Mouse (Mus musculus) gastrocnemius, postnatal 4 days (tissue): ENCODE data around the gene Dusp1. TPM values are rescaled to one million over a fixed set of nuclear protein-coding genes. Genes with fewer than 3 reads are reported as not detected.

Source experiments
- DNase-seq, 2 experiments: peaks; one replicate each; pipeline ENCODE4 v3.0.0; 2021 to 2022; ENCODE audit warnings: low spot score in 2 of 2, mixed read lengths in 2 of 2
- total RNA-seq, 2 experiments: library from RNA; stranded (reverse); gene quantifications; 2 replicates each; pipeline ENCODE4 v1.2.3; 2021

The Dusp1 gene
- total RNA-seq, 2 experiments from 2014 or later: 33.6 to 42.9 TPM

DNA sequence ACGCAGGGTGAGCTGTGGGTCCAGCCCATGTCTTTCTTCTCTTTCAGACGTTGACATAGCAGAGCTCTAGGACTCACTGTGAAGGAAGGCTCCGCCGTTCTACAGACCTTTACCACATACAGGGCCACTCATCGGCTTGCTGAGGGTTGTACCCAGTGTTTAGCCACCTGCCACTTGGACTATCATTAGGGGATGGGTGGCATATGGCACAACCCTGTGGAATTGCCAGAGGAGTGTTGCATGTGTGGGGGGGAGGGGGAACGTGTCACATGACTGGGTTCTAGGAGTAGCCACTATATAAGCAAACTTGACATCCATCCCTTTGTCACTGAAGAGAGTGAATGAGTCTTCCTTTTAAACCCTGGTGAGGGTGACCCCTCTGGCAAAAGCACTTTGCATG lies 1.5 kb upstream of the Dusp1 start:
- DNase-seq: no peak

DNA sequence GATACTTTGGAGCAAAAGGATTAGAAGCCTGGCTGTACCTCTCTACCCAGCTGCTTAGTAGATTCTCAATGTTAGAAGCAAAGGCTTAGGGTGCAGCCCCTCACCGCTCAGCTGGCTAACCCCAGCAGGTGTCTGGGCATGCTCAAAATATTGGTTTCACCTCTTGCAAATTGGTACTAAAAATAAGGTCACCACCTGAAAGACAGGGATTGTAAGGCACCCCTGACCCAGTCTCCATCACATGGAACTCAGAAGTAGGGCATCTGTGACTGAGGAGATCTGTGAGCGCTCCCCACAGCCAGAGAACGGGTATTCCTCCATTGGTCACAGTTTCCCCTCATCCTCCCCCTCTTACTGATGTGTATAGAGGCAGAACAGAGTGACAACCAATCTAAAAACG lies 364 bp upstream of the Dusp1 start:
- no peak for DNase-seq

DNA sequence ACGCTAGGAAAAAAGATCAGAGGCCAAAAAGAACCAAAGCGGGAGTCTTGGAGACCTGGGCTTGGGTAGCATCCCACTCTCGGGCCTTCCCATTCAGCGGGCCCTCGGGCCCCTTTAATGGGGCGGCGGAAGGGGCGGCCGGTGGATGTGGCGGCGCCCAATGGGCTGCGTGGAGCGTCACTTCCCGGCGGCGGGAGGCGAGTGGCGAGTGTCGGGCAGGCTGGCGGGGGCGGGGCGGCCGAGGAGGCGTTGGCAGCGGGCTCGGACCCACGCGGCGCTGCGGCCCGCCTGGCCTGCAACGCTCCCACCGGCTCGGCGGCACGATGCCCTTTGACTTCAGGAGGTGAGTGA lies 663 bp downstream of the Dusp1 start, which contains the start of gene Ergic1:
Gene Ergic1, plus strand, starts transcription at position 200 of the 351 bp plus-strand sequence.
- peak; percentile 90 to 94 for DNase-seq

DNA sequence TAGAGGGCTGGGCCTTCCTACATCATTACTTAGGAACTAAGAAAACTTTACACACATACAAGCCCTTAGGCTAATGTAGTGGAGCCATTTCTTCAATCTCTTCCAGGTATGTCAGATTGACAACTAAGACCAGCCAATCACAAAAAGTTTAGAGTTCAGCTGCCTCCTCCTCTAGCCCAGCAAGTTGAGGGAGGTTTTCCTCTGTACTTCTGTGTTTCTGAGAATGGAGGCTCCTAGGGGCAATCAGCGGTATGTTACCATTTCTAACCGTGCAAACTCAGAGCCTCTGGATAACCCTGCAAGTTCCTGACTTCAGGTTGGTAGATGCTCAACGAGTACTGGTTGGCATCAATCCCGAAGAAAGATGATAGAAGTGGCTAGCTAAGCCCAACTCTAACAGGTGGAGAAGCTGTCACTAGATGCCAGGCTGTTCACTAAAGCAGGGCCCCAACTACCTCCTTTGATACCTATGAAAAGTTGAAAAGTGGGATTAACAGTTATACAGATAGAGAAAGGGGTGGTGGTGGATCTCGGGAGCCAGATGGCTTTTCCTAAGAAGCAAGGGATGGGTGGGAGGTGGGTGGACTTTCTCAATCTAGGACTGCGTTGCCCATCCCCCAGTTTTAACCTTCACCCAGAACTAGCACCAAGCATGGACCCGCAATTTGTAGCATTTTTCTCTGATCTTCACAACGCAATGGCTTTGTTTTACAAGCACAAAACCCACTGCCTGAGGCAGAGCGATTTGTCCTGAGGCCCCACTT lies 1.2 kb downstream of the Dusp1 start:
- DNase-seq: no peak

DNA sequence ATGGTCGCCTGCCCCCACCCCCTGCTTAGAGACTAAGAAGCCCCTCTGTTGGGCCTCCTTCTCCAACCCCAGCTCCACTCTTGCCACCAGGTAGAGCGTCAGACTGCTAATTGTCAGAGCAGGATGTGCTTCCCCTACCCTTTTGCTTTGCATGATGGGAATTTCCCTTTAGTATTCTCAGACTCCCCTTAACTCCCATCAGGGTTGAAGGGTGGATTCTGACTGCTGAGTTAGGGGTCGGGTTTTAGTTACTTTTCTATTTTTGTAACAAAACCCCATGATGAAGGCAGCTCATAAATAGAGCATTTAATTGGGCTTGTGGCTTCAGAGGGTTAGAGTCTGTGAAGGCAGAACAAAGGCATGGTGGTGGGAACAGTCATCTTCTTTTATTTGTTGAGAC lies 8.9 kb downstream of the Dusp1 start:
- no peak for DNase-seq

DNA sequence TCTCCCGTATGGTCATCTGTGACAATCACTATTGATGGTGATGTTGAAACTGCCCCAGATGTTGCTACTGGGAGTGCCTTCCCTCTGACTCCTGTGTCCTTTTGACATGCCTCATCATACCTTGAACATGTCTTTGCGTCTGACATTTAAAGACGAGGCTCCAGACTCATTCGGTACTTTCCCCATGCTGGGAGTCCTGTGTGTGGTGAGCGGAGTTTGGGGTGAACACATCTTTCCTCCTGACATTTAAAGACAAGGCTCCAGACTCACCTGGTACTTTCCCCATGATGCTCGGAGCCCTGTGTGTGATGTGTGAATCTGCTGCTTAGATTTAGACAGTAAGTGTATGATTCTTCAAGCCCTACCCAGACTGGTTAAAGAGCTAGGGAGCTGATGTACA lies 10.8 kb downstream of the Dusp1 start:
- DNase-seq: no peak

DNA sequence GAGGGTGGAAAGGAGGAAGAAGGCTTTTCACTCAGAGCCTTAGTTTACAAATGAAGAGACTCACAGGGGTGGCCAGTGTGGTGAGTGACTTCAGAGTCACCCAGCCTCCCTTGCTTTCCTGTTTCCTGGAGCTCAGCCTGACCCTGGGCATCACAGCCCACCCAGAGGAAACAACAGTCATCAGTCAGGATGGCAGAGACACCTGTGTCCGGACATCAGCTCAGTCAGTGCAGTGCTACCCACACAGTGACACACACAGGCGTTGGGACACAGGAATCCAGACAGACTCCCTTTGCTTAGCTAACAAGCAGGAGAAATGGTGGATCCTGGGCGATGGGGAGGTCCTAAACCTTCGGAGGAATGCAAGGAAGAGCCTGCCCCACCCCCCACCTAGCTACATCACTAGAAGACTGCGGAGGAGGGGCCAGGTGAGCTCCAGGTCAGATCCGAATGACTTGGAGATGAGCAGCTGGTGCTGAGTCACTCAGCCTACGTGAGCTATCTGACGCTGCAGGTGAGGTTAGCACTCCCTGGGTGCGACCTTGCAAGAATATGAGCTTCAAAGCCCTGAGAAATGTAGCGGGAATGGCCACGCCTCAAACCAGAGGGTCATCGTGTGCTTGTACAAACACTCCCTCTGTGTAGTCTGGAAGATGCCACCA lies 12.6 kb downstream of the Dusp1 start:
- DNase-seq: no peak

DNA sequence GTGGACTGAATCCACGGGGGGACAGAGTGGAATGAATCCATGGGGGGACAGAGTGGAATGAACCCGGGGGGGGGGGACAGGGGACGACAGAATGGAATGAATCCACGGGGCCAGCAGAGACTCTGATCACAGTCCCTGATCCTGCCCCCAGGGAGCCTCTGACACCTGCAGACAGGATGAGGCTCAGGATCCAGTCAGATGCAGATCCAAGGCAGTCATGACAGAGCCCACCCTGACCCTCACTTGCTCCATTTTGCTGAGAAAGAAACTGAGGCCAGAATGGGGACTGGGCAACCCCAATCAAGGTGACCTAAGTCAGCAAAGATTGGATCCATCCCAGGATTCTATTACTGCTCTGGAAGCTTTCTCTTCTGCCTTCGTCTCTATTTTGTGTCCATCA lies 13.4 kb downstream of the Dusp1 start:
- DNase-seq: no peak

DNA sequence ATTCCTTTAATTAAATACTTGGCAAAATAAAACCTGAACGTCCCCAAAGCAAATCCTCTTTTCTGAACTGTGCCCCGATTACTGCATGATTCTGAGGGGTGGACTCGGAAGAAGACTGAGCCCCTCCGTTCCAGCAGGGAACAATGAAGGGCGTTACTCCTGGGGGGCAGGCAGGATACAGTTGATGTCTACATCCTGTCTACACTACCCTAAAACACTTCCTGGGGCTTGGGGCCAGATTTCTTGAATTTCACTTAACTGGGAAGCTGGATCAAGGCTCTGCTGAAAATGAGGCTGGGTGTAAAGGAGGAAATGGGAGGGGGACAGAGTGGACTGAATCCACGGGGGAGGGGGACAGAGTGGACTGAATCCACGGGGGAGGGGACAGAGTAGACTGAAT lies 14.2 kb downstream of the Dusp1 start:
- DNase-seq: peak in 1 of 2 experiments; percentile 61

DNA sequence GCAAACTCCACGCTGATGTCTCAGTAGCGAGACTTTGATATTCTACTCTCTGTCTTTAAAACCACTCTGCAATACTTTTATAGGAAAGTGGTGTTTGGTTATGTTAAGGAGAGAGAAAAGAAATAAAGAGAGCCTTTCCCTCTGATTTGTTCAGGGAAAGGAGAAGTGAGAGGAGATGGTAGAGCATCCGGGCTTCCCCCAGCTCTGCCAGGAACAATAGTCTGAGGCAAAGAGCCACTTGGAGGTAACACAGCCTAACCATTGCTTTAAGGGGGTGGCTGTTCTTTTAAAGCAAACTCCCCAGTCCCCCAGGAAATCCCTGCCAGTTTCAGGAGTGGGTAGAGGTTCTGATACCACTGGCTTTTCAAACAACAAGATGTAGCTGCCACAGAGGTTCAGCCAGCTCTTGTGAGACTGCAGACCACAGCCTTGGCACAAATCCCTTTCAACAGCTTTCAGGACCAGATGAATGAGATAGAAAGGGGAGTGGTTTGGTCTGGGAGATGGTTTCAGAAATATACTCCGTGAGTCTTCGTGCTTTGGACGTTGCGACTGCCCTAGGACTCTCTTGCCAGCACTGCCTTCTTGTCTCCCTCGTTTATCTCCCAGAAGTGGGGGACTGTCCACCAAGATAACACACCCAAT lies 17.5 kb downstream of the Dusp1 start:
- no peak for DNase-seq

DNA sequence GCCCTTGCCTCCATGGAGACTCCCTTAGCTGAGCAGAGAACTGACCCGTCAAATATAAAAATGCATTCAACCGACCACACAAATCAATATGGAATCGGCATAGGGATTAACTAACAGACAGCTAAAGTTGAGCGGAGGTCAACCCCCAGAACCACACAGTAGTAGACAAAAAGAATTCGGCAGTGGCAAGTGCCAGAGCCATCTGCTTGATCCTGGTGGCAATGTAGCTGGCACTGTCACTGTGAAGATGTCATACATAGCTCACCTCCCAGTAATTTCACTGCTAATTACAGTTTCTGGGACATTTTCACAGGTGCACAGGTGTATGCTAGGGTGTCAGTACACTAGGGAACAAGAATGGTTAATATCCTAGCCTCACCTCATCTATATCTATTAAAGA lies 21.8 kb downstream of the Dusp1 start:
- DNase-seq: no peak

DNA sequence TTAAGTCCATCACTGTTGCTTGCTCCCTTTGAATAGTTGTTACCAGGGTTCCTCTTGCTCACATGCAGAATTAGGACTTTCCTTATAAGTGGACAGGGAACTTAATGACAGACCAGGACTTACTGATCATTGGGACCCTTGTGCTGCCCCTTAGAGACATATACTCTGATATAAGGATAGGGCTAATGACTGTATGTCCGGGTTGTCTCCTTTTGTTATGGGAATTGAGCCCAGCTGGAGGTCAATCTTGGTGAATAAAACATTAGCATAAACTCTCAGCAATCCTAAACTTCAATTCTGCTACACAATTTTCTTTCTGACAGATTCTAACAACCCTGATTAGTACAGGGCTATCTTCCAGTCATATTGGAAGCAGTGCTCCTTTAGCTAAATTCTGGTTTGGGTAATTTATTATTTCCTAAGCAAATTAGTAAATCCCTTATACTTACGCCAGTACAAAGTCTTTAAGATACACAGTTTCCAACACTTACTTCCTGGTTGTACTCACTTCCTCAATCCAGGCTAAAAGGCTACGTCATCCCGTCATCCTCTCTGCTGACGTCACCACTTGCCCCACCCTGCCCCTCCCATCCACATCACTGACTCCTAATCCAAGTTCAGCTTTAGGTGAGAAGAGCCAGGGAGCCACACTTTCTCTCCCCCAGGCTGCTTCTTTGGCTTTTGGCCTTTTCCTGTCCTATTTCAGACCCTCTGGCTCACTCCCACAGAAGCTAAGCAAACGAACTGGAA lies 24.0 kb downstream of the Dusp1 start:
- no peak for DNase-seq

DNA sequence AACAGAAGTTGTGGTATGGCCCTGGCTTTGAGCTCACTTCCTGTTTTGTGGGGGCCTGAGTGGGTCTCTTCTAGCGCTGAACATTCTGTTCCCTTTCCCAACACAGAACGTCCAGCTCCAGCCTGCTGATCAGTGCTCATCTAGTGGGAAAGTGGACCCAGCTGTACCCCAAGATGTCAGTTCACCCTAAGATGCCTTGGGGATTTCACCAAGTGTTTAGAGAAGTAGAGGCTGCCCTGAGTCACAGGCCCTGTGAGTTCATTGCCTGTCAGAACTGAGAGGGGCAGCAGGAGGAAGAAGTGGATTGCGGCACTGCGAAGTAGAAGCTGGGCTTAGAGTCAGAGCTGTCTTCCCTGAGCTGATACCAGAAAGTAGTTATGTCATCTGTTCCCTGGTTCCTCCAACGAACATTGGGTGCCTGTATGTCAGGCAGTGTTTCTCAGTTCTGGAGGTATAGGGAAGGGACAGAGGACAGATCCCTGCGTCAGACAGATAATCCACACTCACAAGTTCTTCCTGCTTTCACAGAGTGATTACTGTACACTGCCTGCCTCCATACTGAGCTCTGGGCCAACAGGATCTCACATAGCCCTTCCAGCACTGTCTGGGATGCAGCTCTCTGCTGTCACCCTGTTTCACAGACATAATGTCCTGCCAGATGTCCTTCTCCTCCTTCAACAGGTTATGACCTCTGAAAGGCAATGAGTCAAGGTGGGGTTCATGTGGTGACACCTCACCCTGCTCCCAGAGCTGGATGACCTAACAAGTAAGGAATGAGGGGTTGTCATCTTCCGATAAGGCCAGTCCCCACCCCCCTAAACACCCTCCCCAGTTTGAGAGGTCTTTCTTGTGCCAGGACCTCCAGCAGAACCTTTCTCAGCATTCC lies 26.4 kb downstream of the Dusp1 start:
- DNase-seq: no peak

DNA sequence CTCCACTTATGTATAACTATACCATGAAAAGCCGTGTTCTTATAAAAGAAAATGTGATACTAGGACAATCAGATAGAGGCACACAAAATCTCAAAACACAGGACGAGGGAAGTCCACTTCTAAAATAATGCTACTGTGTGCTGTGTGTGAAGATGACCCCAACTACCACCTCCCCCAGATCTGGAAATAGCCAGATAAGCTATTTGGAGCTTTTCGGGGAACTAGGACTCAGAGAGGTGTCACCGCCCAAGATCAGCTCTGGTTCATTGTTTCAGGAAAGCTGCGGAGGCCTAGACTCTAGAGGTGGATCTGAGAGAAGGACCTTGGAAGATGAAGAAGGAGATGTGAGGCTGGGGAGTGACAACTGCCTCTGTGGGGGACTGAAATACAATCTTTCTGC lies 27.2 kb downstream of the Dusp1 start:
- DNase-seq: no peak

DNA sequence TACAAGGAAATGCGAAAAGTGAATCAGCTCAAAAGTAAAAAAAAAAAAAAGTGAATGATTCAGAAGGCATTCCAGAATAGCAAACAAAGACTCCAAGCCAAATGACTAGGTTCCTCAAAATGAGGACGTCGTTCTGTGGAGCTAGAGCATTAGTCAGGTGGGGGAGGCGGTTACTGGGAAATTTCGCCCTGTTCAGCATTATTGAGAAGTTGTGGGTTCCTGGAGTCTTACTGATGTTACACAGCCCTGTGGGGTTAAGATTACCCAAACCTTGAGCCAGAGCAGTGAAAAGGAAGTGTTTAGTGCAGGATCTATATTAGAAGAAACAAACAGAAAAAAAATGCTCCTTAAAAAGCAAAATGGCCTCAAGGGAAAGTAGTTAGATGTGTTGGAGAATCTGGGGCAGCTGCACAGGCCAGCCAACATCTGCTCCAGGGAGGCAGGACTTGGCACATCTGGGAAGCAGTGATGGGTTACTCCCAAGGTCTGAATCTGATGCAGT lies 28.0 kb downstream of the Dusp1 start:
- DNase-seq: no peak

DNA sequence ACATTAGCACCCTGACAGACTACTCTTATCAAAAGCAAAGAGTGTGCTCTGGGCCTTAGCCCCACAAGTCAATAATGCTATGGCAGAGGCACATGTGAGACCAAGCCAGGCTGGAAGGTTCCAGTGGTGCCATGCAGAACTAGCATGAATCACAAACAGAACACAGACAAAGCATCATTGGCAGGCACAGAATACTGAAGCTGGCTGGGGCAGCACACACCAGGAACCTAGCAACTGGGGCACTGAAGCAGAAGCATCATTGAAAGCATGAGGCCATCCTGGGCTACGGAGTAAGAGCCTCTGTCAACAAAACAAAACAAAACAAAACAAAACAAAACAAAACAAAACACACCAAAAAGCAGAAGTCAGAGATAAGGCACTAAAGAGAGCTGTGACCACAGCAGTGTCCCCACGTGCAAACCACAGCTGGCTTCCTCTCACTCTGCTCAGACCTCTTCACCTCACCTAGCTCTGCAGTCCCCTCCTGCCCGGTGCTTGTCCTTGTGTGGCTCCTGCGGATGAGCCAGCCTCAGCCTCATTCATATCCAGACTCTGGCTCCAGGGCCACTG lies 29.4 kb downstream of the Dusp1 start:
- no peak for DNase-seq

DNA sequence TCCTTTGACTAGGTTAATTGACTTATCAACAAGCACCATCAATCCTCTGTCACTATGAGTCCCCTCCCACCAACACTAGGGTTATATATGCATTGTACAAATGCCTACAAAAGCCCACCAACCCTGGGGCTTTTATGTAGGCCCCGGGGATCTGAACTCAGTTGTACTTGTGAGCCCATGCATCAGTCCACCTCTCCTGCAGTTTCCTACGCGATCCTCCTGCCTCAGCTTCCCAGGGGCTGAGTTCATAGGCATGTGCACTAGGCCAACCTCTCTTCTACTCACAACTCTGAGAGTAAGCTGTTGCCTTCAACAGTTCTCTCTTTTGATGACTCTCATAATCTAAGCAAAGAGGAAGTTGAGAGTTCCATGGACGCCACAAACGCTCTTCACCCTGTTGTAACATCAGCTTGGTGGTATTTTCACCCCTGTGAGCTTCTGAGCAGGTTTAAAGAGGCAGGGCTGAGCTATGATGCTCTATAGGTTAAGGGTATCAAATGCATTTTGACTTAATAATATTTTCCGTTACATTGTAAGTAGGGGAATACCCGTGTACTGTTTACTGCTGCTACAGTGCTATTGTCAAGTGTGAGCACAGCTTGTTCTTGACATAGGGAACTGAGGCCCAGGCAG lies 30.4 kb downstream of the Dusp1 start:
- no peak for DNase-seq

DNA sequence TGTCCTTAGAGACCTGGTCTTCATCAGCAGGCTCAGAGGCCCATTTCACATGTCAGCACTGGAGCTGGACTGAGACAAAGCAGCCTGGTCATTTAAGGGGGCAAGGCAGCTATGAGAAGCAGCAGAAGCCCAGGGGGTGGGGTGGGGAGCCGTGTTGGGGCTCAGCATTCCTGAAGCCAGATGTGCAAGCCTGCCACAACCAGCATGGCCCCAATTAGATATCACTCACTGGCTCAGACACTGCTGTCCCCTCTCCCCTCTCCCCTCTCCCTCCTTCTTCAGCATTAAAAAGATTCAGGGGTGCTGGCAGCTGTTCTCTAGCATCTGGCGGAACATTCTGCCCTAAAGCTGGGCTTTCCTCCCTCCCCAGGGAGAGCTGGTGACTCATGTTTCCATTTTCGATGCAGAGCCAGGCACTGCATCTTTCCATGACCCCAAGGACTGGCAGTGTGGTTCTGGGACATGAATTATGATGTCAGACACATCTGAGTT lies 31.3 kb downstream of the Dusp1 start:
- peak; percentile 51 to 80 for DNase-seq

DNA sequence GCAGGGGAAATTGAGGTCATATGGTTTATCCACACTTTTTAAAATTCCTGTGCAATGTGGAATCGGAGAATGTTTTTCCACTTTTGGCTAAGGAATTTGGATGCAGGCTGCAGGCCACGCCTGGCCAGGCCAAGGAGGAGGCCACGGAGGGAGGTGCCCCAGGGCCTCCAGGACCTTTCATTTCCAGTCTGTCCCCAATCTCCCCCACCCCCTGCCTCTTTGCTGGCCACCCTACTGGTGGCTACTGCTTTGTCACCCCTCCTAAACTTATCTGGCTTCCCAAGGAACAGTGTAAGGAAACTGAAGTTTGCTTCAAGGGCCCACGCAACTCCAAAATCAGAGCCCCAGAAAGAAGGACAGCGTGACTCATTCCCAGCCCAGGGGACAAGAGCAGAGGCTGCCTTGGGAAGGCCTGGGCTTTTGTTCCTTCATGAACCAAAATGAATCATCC lies 32.1 kb downstream of the Dusp1 start:
- no peak for DNase-seq
